Mouse (Mus musculus) Patski (cell line): ENCODE data around the gene Man2b2. TPM values are rescaled to one million over a fixed set of nuclear protein-coding genes. Genes with fewer than 3 reads are reported as not detected.

Source experiments
- ATAC-seq: fragments of 100-300 bp; one replicate; pipeline ENCODE4 v1.8.0; 2021
- CTCF ChIA-PET: fragments of 350-600 bp; sonication (Branson Sonifier 250); formaldehyde crosslinking; loops from one replicate; lab custom pipeline; 2022; ENCODE audit warnings: inconsistent platforms; lab: Charles Lee
- POLR2A ChIA-PET: fragments of 350-600 bp; sonication (Branson Sonifier 250); formaldehyde crosslinking; loops from one replicate; lab custom pipeline; 2022; ENCODE audit warnings: antibody characterized with exemption, inconsistent platforms; lab: Charles Lee
- DNase-seq: peaks from one replicate; pipeline ENCODE4 v3.0.0-alpha.2; 2011; ENCODE audit warnings: low read depth, low spot score
- H3K27me3 ChIP-seq: fragments of 371-371 bp; one replicate; pipeline ENCODE4 v1.5.1; 2021
- CTCF ChIP-seq: fragments of 100-300 bp; IDR thresholded peaks from one replicate; pipeline ENCODE4 v1.5.1; 2021
- in situ Hi-C: fragments of 300-500 bp; cut with MboI; formaldehyde crosslinking; loops from 3 replicates; pipeline ENCODE4 v1.11.1; 2018; ENCODE audit warnings: low pct_unique_long_range_greater_than_20kb, mixed read lengths
- polyA plus RNA-seq: library from polyadenylated mRNA; unstranded; gene quantifications from one replicate; pipeline ENCODE4 v1.2.3, GENCODE M21; 2021

Man2b2 gene
- polyA plus RNA-seq, 1 experiment from 2014 or later = 46.9 TPM

GRCm38 (mm10) chr5:36776021-36776575 is 54.4 kb downstream of the Man2b2 start:
- DNase-seq (no peak), ATAC-seq (peak; percentile 42)
- ChIA-PET POLR2A (no interaction called here), CTCF (interaction anchor here (1.1 kb wide), 1 partner anchor 313 kb away, joined by 4 read pairs; no protein-coding TSS in a partner anchor)
- TF ChIP-seq CTCF = no peak
- in situ Hi-C loops = no loop called here
- no peaks in the 10 kb centered on the region for H3K27me3 ChIP-seq

- ATAC-seq (no peak), DNase-seq (no peak)
- in situ Hi-C loops = no loop called here
- CTCF ChIA-PET = no interaction called here
- no peaks in the 10 kb centered on the region for H3K27me3 ChIP-seq
- POLR2A ChIA-PET = interaction anchor here (1.4 kb wide), 1 partner anchor 10 kb away, joined by 5 read pairs; no protein-coding TSS in a partner anchor
- no peak for TF ChIP-seq CTCF
Observed at GRCm38 (mm10) chr5:36775317-36775716, 55.1 kb downstream of the Man2b2 start.

- ChIA-PET CTCF (interaction anchor here (1.4 kb wide), 1 partner anchor 19 kb away, joined by 3 read pairs; no protein-coding TSS in a partner anchor), POLR2A (no interaction called here)
- H3K27me3 ChIP-seq = no peaks in the 10 kb centered on the region
- in situ Hi-C loops = no loop called here
- TF ChIP-seq CTCF = no peak
- ATAC-seq = no peak
- DNase-seq = no peak
Observed at GRCm38 (mm10) chr5:36772586-36772985, 57.9 kb downstream of the Man2b2 start.

- no peaks in the 10 kb centered on the region for H3K27me3 ChIP-seq
- in situ Hi-C loops = no loop called here
- TF ChIP-seq CTCF = no peak
- ATAC-seq = no peak
- CTCF ChIA-PET = no interaction called here
- DNase-seq = no peak
- POLR2A ChIA-PET = no interaction called here
Observed at GRCm38 (mm10) chr5:36769603-36770002, 60.9 kb downstream of the Man2b2 start.

GRCm38 (mm10) chr5:36766958-36767703 is 63.3 kb downstream of the Man2b2 start:
- H3K27me3 ChIP-seq = no peaks in the 10 kb centered on the region
- no peak for TF ChIP-seq CTCF
- in situ Hi-C loops = no loop called here
- no peak for DNase-seq
- CTCF ChIA-PET = no interaction called here
- POLR2A ChIA-PET = no interaction called here
- no peak for ATAC-seq

- POLR2A ChIA-PET = interaction anchor here (1.7 kb wide), 1 partner anchor 13 kb away, joined by 6 read pairs; no protein-coding TSS in a partner anchor
- ATAC-seq (no peak), DNase-seq (no peak)
- in situ Hi-C loops = no loop called here
- TF ChIP-seq CTCF = no peak
- no peaks in the 10 kb centered on the region for H3K27me3 ChIP-seq
- CTCF ChIA-PET = interaction anchor here (1.2 to 2.1 kb wide), 3 partner anchors 13 to 70 kb away, joined by 4 to 5 read pairs (median 4); partner anchors contain the start of gene Man2b2
Observed at GRCm38 (mm10) chr5:36759848-36760247, 70.6 kb downstream of the Man2b2 start.

GRCm38 (mm10) chr5:36757033-36757432 is 73.4 kb downstream of the Man2b2 start:
- CTCF ChIA-PET = no interaction called here
- ATAC-seq (no peak), DNase-seq (no peak)
- peak; percentile 78 for TF ChIP-seq CTCF
- POLR2A ChIA-PET = no interaction called here
- H3K27me3 ChIP-seq = no peaks in the 10 kb centered on the region
- in situ Hi-C loops = no loop called here

Other genes starting within 250 kb of the Man2b2 start
- gene Tbc1d14, start 237.4 kb downstream of the Man2b2 start, polyA plus RNA-seq = 49.8 TPM
- gene D5Ertd579e, start 134.6 kb downstream of the Man2b2 start, polyA plus RNA-seq = 71.5 TPM
- 25.5 TPM for gene Bloc1s4, start 82.0 kb downstream of the Man2b2 start, polyA plus RNA-seq
- 434 TPM for gene Mrfap1, start 33.9 kb downstream of the Man2b2 start, polyA plus RNA-seq
- gene Ppp2r2c, start 37.9 kb upstream of the Man2b2 start, polyA plus RNA-seq = 0.03 TPM
- gene Wfs1, start 158.6 kb upstream of the Man2b2 start, polyA plus RNA-seq = 46.7 TPM